Mouse (Mus musculus) brain, embryonic 14.5 days (tissue): ENCODE results near the gene Mrps16.

Source experiments
- CTCF ChIP-seq: fragments of 200-500 bp; IDR thresholded peaks from 2 replicates; pipeline ENCODE4 v1.5.1; 2012; ENCODE audit warnings: inconsistent platforms, mild to moderate bottlenecking, moderate library complexity, borderline replicate concordance; ENCODE audit not compliant: insufficient read depth, insufficient read length; ENCODE audit errors: extremely low read depth
- POLR2A ChIP-seq: fragments of 200-500 bp; IDR thresholded peaks from 2 replicates; pipeline ENCODE4 v1.6.1; 2012; ENCODE audit warnings: mild to moderate bottlenecking, inconsistent platforms, borderline replicate concordance; ENCODE audit not compliant: poor library complexity, insufficient read depth, insufficient read length, severe bottlenecking; ENCODE audit errors: extremely low read depth

GRCm38 (mm10) chr14:20379753-20380430 is 13.5 kb downstream of the Mrps16 start:
- no peak for TF ChIP-seq POLR2A
- no peak for TF ChIP-seq CTCF
